In the genomic region with DNA sequence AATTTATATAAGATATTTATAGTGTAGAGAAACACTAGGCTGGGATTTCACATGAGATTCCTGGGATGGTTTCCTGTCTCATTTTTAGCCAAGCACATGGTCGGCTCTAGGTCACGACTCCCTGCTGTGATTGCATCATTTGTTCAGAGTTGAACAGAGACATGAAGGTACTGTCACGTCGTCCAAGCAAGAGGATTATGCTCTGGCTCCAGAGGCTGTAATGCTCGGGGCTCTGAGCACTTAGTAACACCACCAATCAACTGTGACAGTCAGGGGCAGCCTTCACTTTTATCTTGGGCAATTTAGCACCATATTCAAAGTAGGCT, we compare ENCODE assay signal across 8 mouse cellular contexts.
DNase-seq lines count a peak whose midpoint lies in the region; ATAC-seq and TF ChIP-seq lines count a peak whose summit lies in the region.

No protein-coding gene starts in this region.

- H3K27ac ChIP-seq in neural tube, embryonic 11.5 days (ENCODE audit: low read depth, low read length), result 0 out of 2 replicates have a peak overlapping the region, but pooled peaks have one; percentile 34
- no peak overlapping the region for H3K27ac ChIP-seq in neural tube, embryonic 15.5 days (replicated peaks)
- peak overlapping the region; percentile 91 to 97 for H3K27ac ChIP-seq in heart, embryonic 14.5 days (replicated peaks in 1 of 2; ENCODE audit: control insufficient read depth in 1 of 2, insufficient read depth in 1 of 2, low read depth in 2 of 2, low read length in 2 of 2)
- H3K27ac ChIP-seq in stomach, embryonic 15.5 days, result peak overlapping the region; percentile 87; the same call in 1 of the 2 replicates
- H3K27ac ChIP-seq in left cerebral cortex, adult 2 months, result no peak overlapping the region

- peak; percentile 93 for DNase-seq in heart, adult 11 months
- no peak for DNase-seq in heart, postnatal 4 days
- peak; percentile 37 for DNase-seq in neural tube, embryonic 11.5 days (ENCODE audit: low spot score)
- no peak for DNase-seq in left cerebral cortex, adult 2 months (ENCODE audit: extremely low spot score in 1 of 2, low spot score in 2 of 2)
- DNase-seq in gastrocnemius, postnatal 10 days, result no peak

- WGBS in neural tube, embryonic 11.5 days, result 19% methylated on average over 5 of the region's 5 CpGs
- WGBS in neural tube, embryonic 15.5 days, result 17% methylated on average over 5 of the region's 5 CpGs
- WGBS in heart, embryonic 14.5 days, result 4% methylated on average over 5 of the region's 5 CpGs
- 13% methylated on average over 5 of the region's 5 CpGs for WGBS in stomach, embryonic 15.5 days

- H3K36me3 ChIP-seq in neural tube, embryonic 11.5 days (ENCODE audit: control insufficient read depth, insufficient read depth, low read length), result no peaks in the 10 kb centered on the region; the same call in 1 of the 2 replicates
- no peaks in the 10 kb centered on the region for H3K36me3 ChIP-seq in neural tube, embryonic 15.5 days
- H3K36me3 ChIP-seq in heart, embryonic 14.5 days (ENCODE audit: control insufficient read depth, insufficient read depth, low read length), result peaks cover 70% of the 10 kb centered on the region
- H3K36me3 ChIP-seq in stomach, embryonic 15.5 days, result 0 out of 2 replicates have a peak, but pooled peaks cover 6% of the 10 kb centered on the region

- H3K4me2 ChIP-seq in neural tube, embryonic 11.5 days (ENCODE audit: low read depth), result no peak overlapping the region
- H3K4me2 ChIP-seq in neural tube, embryonic 15.5 days, result no peak overlapping the region
- no peak overlapping the region for H3K4me2 ChIP-seq in heart, embryonic 14.5 days (ENCODE audit: low read length)
- no peak overlapping the region for H3K4me2 ChIP-seq in stomach, embryonic 15.5 days

- no peaks in the 10 kb centered on the region for H3K27me3 ChIP-seq in neural tube, embryonic 11.5 days (ENCODE audit: control insufficient read depth, insufficient read depth, low read length)
- H3K27me3 ChIP-seq in neural tube, embryonic 15.5 days (replicated peaks), result no peaks in the 10 kb centered on the region
- no peaks in the 10 kb centered on the region for H3K27me3 ChIP-seq in heart, embryonic 14.5 days (ENCODE audit: control insufficient read depth, insufficient read depth, low read length)
- no peaks in the 10 kb centered on the region for H3K27me3 ChIP-seq in stomach, embryonic 15.5 days (replicated peaks)

- 0 out of 2 replicates have a peak, but pooled peaks cover 3% of the 10 kb centered on the region for H3K4me1 ChIP-seq in neural tube, embryonic 11.5 days (ENCODE audit: control insufficient read depth, insufficient read depth, low read length)
- H3K4me1 ChIP-seq in neural tube, embryonic 15.5 days, result no peaks in the 10 kb centered on the region
- peaks cover 49 to 89% of the 10 kb centered on the region in 2 experiments for H3K4me1 ChIP-seq in heart, embryonic 14.5 days (ENCODE audit: control insufficient read depth in 2 of 2, insufficient read depth in 2 of 2, low read length in 2 of 2)
- peaks cover 36% of the 10 kb centered on the region for H3K4me1 ChIP-seq in stomach, embryonic 15.5 days

- TF ChIP-seq CTCF in left cerebral cortex, adult 2 months (IDR thresholded peaks at IDR 0.05), result no peak

- H3K4me3 ChIP-seq in neural tube, embryonic 11.5 days (ENCODE audit: low read depth, low read length), result no peak overlapping the region
- no peak overlapping the region for H3K4me3 ChIP-seq in neural tube, embryonic 15.5 days (replicated peaks)
- H3K4me3 ChIP-seq in heart, embryonic 14.5 days (ENCODE audit: control insufficient read depth in 1 of 2, insufficient read depth in 1 of 2, low read depth in 1 of 2, low read length in 2 of 2), result no peak overlapping the region
- H3K4me3 ChIP-seq in stomach, embryonic 15.5 days (replicated peaks), result no peak overlapping the region
- H3K4me3 ChIP-seq in left cerebral cortex, adult 2 months, result no peak overlapping the region

- H3K9ac ChIP-seq in neural tube, embryonic 11.5 days (ENCODE audit: low read length), result no peak overlapping the region
- no peak overlapping the region for H3K9ac ChIP-seq in neural tube, embryonic 15.5 days (replicated peaks)
- peak overlapping the region; percentile 57 for H3K9ac ChIP-seq in heart, embryonic 14.5 days (ENCODE audit: low read length)
- no peak overlapping the region for H3K9ac ChIP-seq in stomach, embryonic 15.5 days

- no peak for ATAC-seq in neural tube, embryonic 11.5 days (ENCODE audit: insufficient read depth, low FRiP score, low TSS enrichment)
- no peak for ATAC-seq in neural tube, embryonic 15.5 days (ENCODE audit: low FRiP score)
- peak; percentile 48; the same call in 1 of the 2 replicates for ATAC-seq in heart, embryonic 14.5 days (ENCODE audit: insufficient number of reproducible peaks, insufficient read depth, low FRiP score, low read depth)
- ATAC-seq in stomach, embryonic 15.5 days (ENCODE audit: insufficient read depth, low FRiP score, low read depth), result peak; percentile 65

- intact Hi-C loops in left cerebral cortex, adult 2 months (cut with DNase I), result no loop called here

- H3K9me3 ChIP-seq in neural tube, embryonic 11.5 days (ENCODE audit: control insufficient read depth, low read length), result no peaks in the 10 kb centered on the region
- no peaks in the 10 kb centered on the region for H3K9me3 ChIP-seq in neural tube, embryonic 15.5 days (replicated peaks)
- H3K9me3 ChIP-seq in heart, embryonic 14.5 days (ENCODE audit: control insufficient read depth, low read length), result no peaks in the 10 kb centered on the region
- no peaks in the 10 kb centered on the region for H3K9me3 ChIP-seq in stomach, embryonic 15.5 days

Comparison
In these comparisons a context has a peak if more than half of its experiments do, and no peak if none do; other contexts are left out.
1. DNase-seq: peak in heart, adult 11 months (single experiment) and neural tube, embryonic 11.5 days (single experiment); none in heart, postnatal 4 days (single experiment), left cerebral cortex, adult 2 months (0 of 2) and gastrocnemius, postnatal 10 days (single experiment).
2. H3K27ac ChIP-seq: peak in neural tube, embryonic 11.5 days (single experiment), heart, embryonic 14.5 days (2 of 2) and stomach, embryonic 15.5 days (single experiment); none in neural tube, embryonic 15.5 days (single experiment) and left cerebral cortex, adult 2 months (single experiment).
3. ATAC-seq: peak in heart, embryonic 14.5 days (single experiment) and stomach, embryonic 15.5 days (single experiment); none in neural tube, embryonic 11.5 days (single experiment) and neural tube, embryonic 15.5 days (single experiment).